Mouse (Mus musculus) heart, adult 2 months (tissue): Measurements from ENCODE around the gene 9030612E09Rik. TPM values are rescaled to one million over a fixed set of nuclear protein-coding genes. Genes with fewer than 3 reads are reported as not detected.
A peak's percentile ranks its signal among the peaks of the same experiment; 100 is the strongest.

Source experiments
- DNase-seq, 2 experiments: peaks; one replicate each; pipeline ENCODE4 v3.0.0; 2021
- H3K27ac ChIP-seq: fragments of 200-600 bp; 2 replicates; pipeline ENCODE4 v1.8.1; 2022
- H3K27me3 ChIP-seq: fragments of 200-500 bp; 2 replicates; pipeline ENCODE4 v1.6.1; 2012; ENCODE audit warnings: mild to moderate bottlenecking, low read length, inconsistent platforms, mixed read lengths; ENCODE audit not compliant: control insufficient read depth, insufficient read depth
- H3K36me3 ChIP-seq: fragments of 200-500 bp; 2 replicates; pipeline ENCODE4 v1.6.1; 2012; ENCODE audit warnings: low read length, inconsistent platforms; ENCODE audit not compliant: control insufficient read depth, insufficient read depth
- H3K4me1 ChIP-seq: fragments of 200-500 bp; 2 replicates; pipeline ENCODE4 v1.6.1; 2011; ENCODE audit warnings: low read length; ENCODE audit not compliant: control insufficient read depth, insufficient read depth
- H3K4me3 ChIP-seq: fragments of 200-600 bp; 2 replicates; pipeline ENCODE4 v1.8.1; 2022
- H3K79me2 ChIP-seq: fragments of 200-500 bp; replicated peaks from 2 replicates; pipeline ENCODE4 v1.6.1; 2012; ENCODE audit warnings: mild to moderate bottlenecking, inconsistent platforms, low read length, moderate library complexity, mixed read lengths; ENCODE audit not compliant: control insufficient read depth, insufficient read depth
- H3K9ac ChIP-seq: fragments of 200-500 bp; 2 replicates; pipeline ENCODE4 v1.6.1; 2012; ENCODE audit warnings: low read depth, mild to moderate bottlenecking, control low read depth, inconsistent platforms, low read length, mixed read lengths
- CTCF ChIP-seq: fragments of 200-600 bp; IDR thresholded peaks from 2 replicates; pipeline ENCODE4 v1.8.1; 2022; ENCODE audit warnings: antibody characterized with exemption, mild to moderate bottlenecking, moderate library complexity
- EP300 ChIP-seq: fragments of 200-500 bp; IDR thresholded peaks from 2 replicates; pipeline ENCODE4 v1.6.1; 2011; ENCODE audit warnings: low read depth, low read length, control low read depth; ENCODE audit not compliant: insufficient read depth
- POLR2A ChIP-seq: fragments of 200-500 bp; IDR thresholded peaks from 2 replicates; pipeline ENCODE4 v1.6.1; 2011; ENCODE audit warnings: mild to moderate bottlenecking, low read depth, low read length, control low read depth; ENCODE audit not compliant: insufficient read depth
- WGBS: fragments of 180-500 bp; shearing (Covaris S2); methylation state at CpG from one replicate; pipeline ENCODE4 v1.1.7; 2018; 5-methylcytosine and 5-hydroxymethylcytosine counted together
- intact Hi-C: fragments of 180-260 bp; cut with DNase I; formaldehyde crosslinking; loops from one replicate; pipeline ENCODE4 v1.15.1; 2025
- polyA plus RNA-seq: library from polyadenylated mRNA; depleted of rRNA; stranded (reverse); fragments of >200 nt; gene quantifications from 2 replicates; pipeline ENCODE4 v1.2.3, GENCODE M21; 2012
- total RNA-seq, 2 experiments: library from RNA; stranded (reverse); gene quantifications; 2 replicates each; pipeline ENCODE4 v1.2.3; 2021

9030612E09Rik gene
- total and polyA plus RNA-seq, 3 experiments: 2.2 to 3.5 (median 2.5) TPM

DNA sequence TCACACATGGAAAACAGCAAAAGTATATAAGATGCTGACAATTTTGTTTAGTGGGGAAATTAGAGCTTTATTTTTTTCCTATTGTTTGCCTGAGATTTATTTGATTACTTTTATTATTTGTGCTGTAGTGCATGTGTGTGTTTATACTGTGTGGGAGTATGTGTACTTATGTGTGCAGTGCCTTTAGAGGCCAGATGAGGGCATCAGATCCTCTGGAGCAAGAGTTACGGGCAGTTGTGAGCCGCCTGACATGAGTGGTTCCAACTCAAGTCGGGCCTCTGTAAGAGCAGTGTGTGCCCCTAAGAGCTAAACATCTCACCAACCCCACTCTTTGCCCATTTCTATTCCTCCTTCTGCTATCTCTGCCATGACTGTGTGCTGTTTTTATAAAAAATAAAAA lies 7.7 kb upstream of the 9030612E09Rik start:
- 99% methylated on average over 3 of the region's 3 CpGs for WGBS
- no peak overlapping the region for H3K27ac ChIP-seq
- intact Hi-C loops: no loop called here
- no peak overlapping the region for H3K4me3 ChIP-seq
- no peak for DNase-seq
- H3K36me3 ChIP-seq: no peaks in the 10 kb centered on the region
- TF ChIP-seq CTCF: no peak
- TF ChIP-seq POLR2A: no peak
- no peak for TF ChIP-seq EP300
- peaks cover 4% of the 10 kb centered on the region for H3K4me1 ChIP-seq
- H3K9ac ChIP-seq: no peak overlapping the region
- no peaks in the 10 kb centered on the region for H3K27me3 ChIP-seq
- no peaks in the 10 kb centered on the region; the same call in 1 of the 2 replicates for H3K79me2 ChIP-seq

DNA sequence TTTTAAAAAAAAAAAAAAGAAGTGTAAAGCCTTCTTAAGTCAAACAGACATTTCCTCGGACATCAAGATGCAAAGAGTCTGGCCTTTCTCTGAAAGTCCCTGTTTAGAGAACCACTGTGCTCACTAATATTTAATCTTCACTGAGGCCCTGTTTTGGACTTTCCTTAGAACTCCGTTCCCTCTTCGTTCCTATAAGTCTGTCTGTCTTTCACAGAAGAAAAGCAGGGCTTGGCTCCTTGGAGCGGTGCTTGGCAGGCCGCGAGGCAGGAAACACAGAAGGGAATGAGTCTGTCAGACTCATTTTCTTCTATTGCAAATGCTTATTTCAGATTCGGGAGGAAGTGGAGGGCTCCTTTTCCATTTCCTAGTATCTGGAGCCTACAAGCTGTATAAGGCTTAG lies 5.7 kb upstream of the 9030612E09Rik start:
- WGBS: 40% methylated on average over 7 of the region's 7 CpGs
- H3K27ac ChIP-seq: peak overlapping the region; percentile 38; the same call in 1 of the 2 replicates
- H3K36me3 ChIP-seq: no peaks in the 10 kb centered on the region
- H3K27me3 ChIP-seq: no peaks in the 10 kb centered on the region
- peaks cover 4% of the 10 kb centered on the region for H3K4me1 ChIP-seq
- intact Hi-C loops: no loop called here
- no peak overlapping the region for H3K9ac ChIP-seq
- peak in 1 of 2 experiments; percentile 11 for DNase-seq
- H3K4me3 ChIP-seq: no peak overlapping the region
- TF ChIP-seq POLR2A: no peak
- no peak for TF ChIP-seq EP300
- no peak for TF ChIP-seq CTCF
- no peaks in the 10 kb centered on the region; the same call in 1 of the 2 replicates for H3K79me2 ChIP-seq

GRCm38 (mm10) chr10:43171106-43171505 lies 3.4 kb upstream of the 9030612E09Rik start:
- 12% methylated on average over 8 of the region's 8 CpGs for WGBS
- peak overlapping the region; percentile 76 for H3K27ac ChIP-seq
- no peaks in the 10 kb centered on the region; the same call in 1 of the 2 replicates for H3K79me2 ChIP-seq
- no peaks in the 10 kb centered on the region for H3K36me3 ChIP-seq
- DNase-seq: peak; percentile 39 to 46
- peak overlapping the region; percentile 27 for H3K4me3 ChIP-seq
- H3K4me1 ChIP-seq: peaks cover 3% of the 10 kb centered on the region
- TF ChIP-seq CTCF (no peak), POLR2A (no peak), EP300 (no peak)
- intact Hi-C loops: loop anchor here (2.0 to 10.0 kb wide), 3 partner anchors 136 to 326 kb away; no protein-coding TSS in a partner anchor
- peak overlapping the region; percentile 74 for H3K9ac ChIP-seq
- no peaks in the 10 kb centered on the region for H3K27me3 ChIP-seq

DNA sequence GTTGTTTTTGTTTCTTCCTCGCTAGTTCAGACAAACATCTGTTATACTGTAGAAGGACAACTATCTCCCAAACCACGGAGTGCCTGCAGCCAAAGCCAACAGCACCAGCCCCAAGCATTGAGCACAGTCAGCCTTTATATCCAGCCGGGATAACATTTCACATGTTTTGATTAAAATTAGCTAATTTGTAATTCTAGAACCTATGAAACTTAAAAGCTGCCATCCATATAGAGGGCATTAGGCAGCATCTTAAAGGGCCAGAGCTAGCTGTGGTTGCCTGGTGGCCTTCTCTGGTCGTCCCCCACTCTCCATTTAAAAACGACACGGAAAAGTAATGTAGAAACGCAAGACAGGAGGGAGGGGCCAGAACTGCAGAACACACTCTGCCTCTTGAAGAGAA lies 2.4 kb upstream of the 9030612E09Rik start:
- H3K36me3 ChIP-seq: no peaks in the 10 kb centered on the region
- H3K27me3 ChIP-seq: no peaks in the 10 kb centered on the region
- 18% methylated on average over 7 of the region's 7 CpGs for WGBS
- no peak for TF ChIP-seq EP300
- TF ChIP-seq CTCF: no peak
- no peak for TF ChIP-seq POLR2A
- intact Hi-C loops: loop anchor here (5.0 to 10.0 kb wide), 2 partner anchors 165 to 327 kb away; no protein-coding TSS in a partner anchor
- DNase-seq: peak; percentile 4 to 39
- no peaks in the 10 kb centered on the region for H3K79me2 ChIP-seq
- peak overlapping the region; percentile 57 for H3K9ac ChIP-seq
- peak overlapping the region; percentile 60 for H3K4me3 ChIP-seq
- H3K27ac ChIP-seq: peak overlapping the region; percentile 76
- H3K4me1 ChIP-seq: peaks cover 2% of the 10 kb centered on the region; the same call in 1 of the 2 replicates

GRCm38 (mm10) chr10:43172554-43172953 lies 1.9 kb upstream of the 9030612E09Rik start:
- Histone ChIP-seq H3K27ac (peak overlapping the region; percentile 76), H3K79me2 (no peaks in the 10 kb centered on the region), H3K4me3 (peak overlapping the region; percentile 60), H3K9ac (peak overlapping the region; percentile 50), H3K36me3 (no peaks in the 10 kb centered on the region), H3K27me3 (no peaks in the 10 kb centered on the region), H3K4me1 (peaks cover 2% of the 10 kb centered on the region; the same call in 1 of the 2 replicates)
- intact Hi-C loops: loop anchor here (5.0 to 10.0 kb wide), 2 partner anchors 165 to 328 kb away; no protein-coding TSS in a partner anchor
- no peak for DNase-seq
- TF ChIP-seq EP300 (no peak), POLR2A (no peak), CTCF (no peak)
- WGBS: 17% methylated on average over 8 of the region's 8 CpGs

GRCm38 (mm10) chr10:43173141-43173827 lies 1.2 kb upstream of the 9030612E09Rik start:
- WGBS: under 1% methylated on average over 53 of the region's 53 CpGs
- H3K27me3 ChIP-seq: no peaks in the 10 kb centered on the region

More at GRCm38 (mm10) chr10:43173141-43173827, 1.2 kb upstream of the 9030612E09Rik start:
- peak; percentile 85 to 87 for DNase-seq
- Histone ChIP-seq H3K9ac (peak overlapping the region; percentile 94), H3K36me3 (no peaks in the 10 kb centered on the region), H3K4me1 (peaks cover 2% of the 10 kb centered on the region; the same call in 1 of the 2 replicates), H3K79me2 (no peaks in the 10 kb centered on the region), H3K4me3 (peak overlapping the region; percentile 60), H3K27ac (peak overlapping the region; percentile 76)
- intact Hi-C loops: loop anchor here (5.0 to 10.0 kb wide), 2 partner anchors 166 to 328 kb away; no protein-coding TSS in a partner anchor
- no peak for TF ChIP-seq POLR2A
- peak; percentile 10; the same call in 1 of the 2 replicates for TF ChIP-seq CTCF
- no peak for TF ChIP-seq EP300
